Mouse (Mus musculus) stomach, embryonic 16.5 days (tissue): ENCODE results near the gene Map3k13. TPM values are rescaled to one million over a fixed set of nuclear protein-coding genes. Genes with fewer than 3 reads are reported as not detected.

ENCODE experiments used
- ATAC-seq: fragments of 200-750 bp; cut with Nextera tagmentation; 2 replicates; pipeline ENCODE4 v1.8.0; 2017; ENCODE audit warnings: moderate number of reproducible peaks, moderate TSS enrichment; ENCODE audit not compliant: insufficient read depth, low FRiP score
- H3K27ac ChIP-seq: fragments of 300-500 bp; sonication (generic); 2 replicates; pipeline ENCODE4 v1.5.1; 2014; ENCODE audit warnings: low read length
- H3K27me3 ChIP-seq: fragments of 300-500 bp; sonication (generic); 2 replicates; pipeline ENCODE4 v1.6.1; 2014; ENCODE audit warnings: low read length, control low read depth, mixed read lengths; ENCODE audit not compliant: control insufficient read depth, insufficient read depth
- H3K36me3 ChIP-seq: fragments of 300-500 bp; sonication (generic); 2 replicates; pipeline ENCODE4 v1.6.1; 2014; ENCODE audit warnings: low read length; ENCODE audit not compliant: control insufficient read depth, insufficient read depth
- H3K4me1 ChIP-seq: fragments of 300-500 bp; sonication (generic); 2 replicates; pipeline ENCODE4 v1.6.1; 2014; ENCODE audit warnings: low read length, control low read depth, mixed read lengths; ENCODE audit not compliant: control insufficient read depth, insufficient read depth
- H3K4me2 ChIP-seq: fragments of 300-500 bp; sonication (generic); 2 replicates; pipeline ENCODE4 v1.6.1; 2014; ENCODE audit warnings: low read depth, low read length, mixed read lengths
- H3K4me3 ChIP-seq: fragments of 300-500 bp; sonication (generic); replicated peaks from 2 replicates; pipeline ENCODE4 v1.5.1; 2014; ENCODE audit warnings: mild to moderate bottlenecking, low read length
- H3K9ac ChIP-seq: fragments of 300-500 bp; sonication (generic); 2 replicates; pipeline ENCODE4 v1.6.1; 2014; ENCODE audit warnings: low read length
- H3K9me3 ChIP-seq: fragments of 300-500 bp; sonication (generic); replicated peaks from 2 replicates; pipeline ENCODE4 v1.6.1; 2016; ENCODE audit warnings: low read length, control low read depth; ENCODE audit not compliant: control insufficient read depth
- WGBS: fragments of 180-500 bp; shearing (Covaris S2); extraction: QIAGEN DNeasy Blood & Tissue Kit; methylation state at CpG from one replicate; pipeline ENCODE4 v1.1.7; 2014; 5-methylcytosine and 5-hydroxymethylcytosine counted together
- polyA plus RNA-seq: library from polyadenylated mRNA; unstranded; fragments of >200 nt; fragmentation: Nextera tagmentation; extraction: Ambion mirVana; gene quantifications from 2 replicates; pipeline ENCODE4 v1.2.1, GENCODE M21; 2015

Gene Map3k13
- polyA plus RNA-seq, 1 experiment from 2014 or later: 1.2 TPM

DNA sequence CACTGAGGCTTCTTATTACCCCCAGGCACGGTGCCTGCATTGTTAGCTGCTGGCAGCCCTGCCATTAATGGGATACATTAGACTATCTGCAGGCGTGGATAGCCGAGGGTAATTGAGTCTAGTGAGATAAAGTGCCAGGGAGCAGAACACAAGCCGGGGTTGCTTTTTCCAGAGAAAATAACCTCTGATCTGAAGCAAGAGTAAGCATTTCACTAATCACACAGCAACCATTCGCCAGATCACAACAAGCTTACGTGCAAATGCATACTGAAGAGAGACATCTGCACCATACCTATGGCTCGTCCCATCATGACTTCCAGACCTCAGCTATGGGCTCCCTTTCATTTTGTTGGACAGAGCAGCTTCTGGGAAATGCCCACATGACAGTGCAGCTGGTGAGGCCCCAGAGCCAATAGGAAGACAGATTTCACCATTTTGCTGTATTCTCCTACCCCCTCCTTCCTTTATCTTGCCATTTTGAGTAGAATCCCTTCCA is 59.3 kb downstream of the Map3k13 start:
- H3K27ac ChIP-seq: no peak overlapping the region
- H3K36me3 ChIP-seq: no peaks in the 10 kb centered on the region
- no peak overlapping the region for H3K9ac ChIP-seq
- no peaks in the 10 kb centered on the region for H3K4me1 ChIP-seq
- WGBS: 51% methylated on average over 7 of the region's 7 CpGs
- ATAC-seq: no peak
- no peaks in the 10 kb centered on the region for H3K9me3 ChIP-seq
- no peaks in the 10 kb centered on the region for H3K27me3 ChIP-seq
- no peak overlapping the region for H3K4me2 ChIP-seq
- no peak overlapping the region for H3K4me3 ChIP-seq

DNA sequence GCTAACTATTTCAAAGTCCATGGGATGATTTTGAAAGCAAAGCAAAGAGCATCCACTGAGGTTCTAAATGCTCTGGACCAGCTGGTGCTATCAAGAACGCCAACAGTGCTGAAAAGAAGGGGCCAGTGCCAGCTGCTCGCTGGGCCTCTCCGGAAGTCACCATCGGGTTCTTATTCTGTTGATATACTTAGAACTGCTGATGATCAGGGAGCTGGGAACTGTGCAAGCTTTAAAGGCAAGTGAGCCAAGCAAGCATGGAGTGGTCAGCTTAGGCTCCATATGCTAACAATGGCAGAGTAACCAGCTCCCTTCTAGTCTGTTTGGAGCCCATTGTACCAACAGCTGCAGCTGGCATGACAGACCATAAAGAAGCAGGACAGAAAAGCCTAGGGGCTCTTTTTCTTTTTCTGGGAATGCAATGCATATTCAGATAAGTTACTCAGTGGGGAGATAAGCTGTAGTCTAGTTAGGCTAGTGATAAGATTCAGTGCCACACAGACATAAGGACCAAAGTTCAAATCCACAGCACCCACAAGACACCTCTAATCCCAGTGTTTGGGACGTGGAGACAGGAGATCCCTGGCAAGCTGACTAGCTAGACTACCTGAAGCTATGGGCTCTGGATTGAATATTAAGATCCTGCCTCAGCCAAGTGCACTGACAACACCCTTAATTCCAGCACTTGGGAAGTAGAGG is 60.6 kb downstream of the Map3k13 start:
- H3K36me3 ChIP-seq: no peaks in the 10 kb centered on the region
- no peak overlapping the region for H3K27ac ChIP-seq
- 82% methylated on average over 5 of the region's 5 CpGs for WGBS
- ATAC-seq: no peak
- H3K9me3 ChIP-seq: no peaks in the 10 kb centered on the region
- H3K9ac ChIP-seq: no peak overlapping the region
- no peak overlapping the region for H3K4me2 ChIP-seq
- no peaks in the 10 kb centered on the region for H3K27me3 ChIP-seq
- no peak overlapping the region for H3K4me3 ChIP-seq
- no peaks in the 10 kb centered on the region for H3K4me1 ChIP-seq

DNA sequence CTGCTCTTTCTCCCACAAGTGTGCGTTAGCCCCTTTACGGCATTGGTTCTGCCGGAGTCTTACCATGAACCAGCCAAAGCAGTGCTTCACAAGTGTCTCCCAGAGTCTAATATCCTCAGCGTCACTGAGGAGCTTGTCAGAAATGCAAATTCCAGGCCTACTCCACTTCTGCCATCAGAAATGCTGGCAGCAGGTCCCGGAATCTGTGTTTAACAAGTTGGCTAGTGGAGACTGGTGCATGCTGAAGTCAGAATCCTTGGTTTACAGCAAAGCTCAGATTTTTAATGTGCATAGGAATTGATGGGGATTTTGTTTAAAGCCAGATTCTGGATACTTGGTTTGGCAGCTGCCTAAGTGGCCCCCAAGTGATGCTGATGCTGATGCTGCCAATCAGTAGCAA is 62.0 kb downstream of the Map3k13 start:
- no peak overlapping the region for H3K27ac ChIP-seq
- no peaks in the 10 kb centered on the region for H3K9me3 ChIP-seq
- WGBS: 86% methylated on average over 5 of the region's 5 CpGs
- no peak overlapping the region for H3K4me3 ChIP-seq
- no peaks in the 10 kb centered on the region for H3K36me3 ChIP-seq
- no peak overlapping the region for H3K9ac ChIP-seq
- H3K4me2 ChIP-seq: no peak overlapping the region
- H3K4me1 ChIP-seq: no peaks in the 10 kb centered on the region
- ATAC-seq: no peak
- no peaks in the 10 kb centered on the region for H3K27me3 ChIP-seq

DNA sequence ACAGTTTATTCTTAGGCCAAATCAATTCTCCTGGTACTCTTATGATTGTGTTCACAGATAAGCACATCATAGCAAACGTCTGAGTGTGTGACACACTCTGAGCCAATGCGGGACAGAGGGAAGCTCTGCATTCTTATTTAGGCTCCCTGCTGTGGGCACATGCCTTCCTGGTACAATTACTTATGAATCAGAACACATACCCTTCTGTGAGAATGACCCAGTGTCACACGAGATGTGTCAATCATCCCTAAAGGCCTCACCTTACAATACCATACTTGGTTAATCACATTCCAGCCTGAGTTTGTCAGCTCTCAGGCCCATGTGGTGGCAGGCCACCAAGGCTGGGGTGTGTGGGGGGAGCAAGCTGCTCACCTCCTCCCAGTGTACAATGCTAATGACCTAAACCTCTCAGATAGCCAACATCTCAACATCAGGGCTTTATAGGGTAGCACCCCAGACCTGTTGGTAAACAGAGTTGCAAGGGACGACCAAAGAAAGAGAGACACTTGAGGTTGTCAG is 63.0 kb downstream of the Map3k13 start:
- WGBS: 54% methylated on average over 4 of the region's 4 CpGs
- H3K9ac ChIP-seq: no peak overlapping the region
- H3K36me3 ChIP-seq: no peaks in the 10 kb centered on the region
- no peak for ATAC-seq
- no peak overlapping the region for H3K27ac ChIP-seq
- H3K4me2 ChIP-seq: no peak overlapping the region
- no peaks in the 10 kb centered on the region for H3K4me1 ChIP-seq
- H3K27me3 ChIP-seq: no peaks in the 10 kb centered on the region
- no peak overlapping the region for H3K4me3 ChIP-seq
- H3K9me3 ChIP-seq: no peaks in the 10 kb centered on the region

DNA sequence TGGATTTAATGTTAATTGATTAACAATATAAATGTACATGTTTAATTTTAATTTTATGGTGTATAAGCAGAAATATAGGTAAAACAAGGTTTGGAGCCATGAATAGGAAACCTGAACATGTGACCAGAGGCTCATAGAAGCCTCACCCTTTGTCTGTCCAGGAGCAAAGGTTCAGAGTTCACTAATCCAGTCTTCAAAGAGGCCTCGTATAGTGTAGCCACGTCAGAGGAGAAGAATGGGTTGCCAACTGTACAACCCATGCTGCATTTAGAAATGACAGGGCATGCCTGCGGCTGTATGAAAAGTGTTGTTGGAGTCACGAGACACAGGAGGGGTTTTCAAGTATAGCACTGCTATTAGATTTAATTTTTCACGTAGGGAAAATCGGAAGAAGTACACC is 64.0 kb downstream of the Map3k13 start:
- Histone ChIP-seq H3K27ac (no peak overlapping the region), H3K4me1 (no peaks in the 10 kb centered on the region), H3K36me3 (no peaks in the 10 kb centered on the region), H3K9me3 (no peaks in the 10 kb centered on the region), H3K4me2 (no peak overlapping the region), H3K4me3 (no peak overlapping the region), H3K9ac (no peak overlapping the region), H3K27me3 (no peaks in the 10 kb centered on the region)
- ATAC-seq: no peak
- 62% methylated on average over 6 of the region's 6 CpGs for WGBS

DNA sequence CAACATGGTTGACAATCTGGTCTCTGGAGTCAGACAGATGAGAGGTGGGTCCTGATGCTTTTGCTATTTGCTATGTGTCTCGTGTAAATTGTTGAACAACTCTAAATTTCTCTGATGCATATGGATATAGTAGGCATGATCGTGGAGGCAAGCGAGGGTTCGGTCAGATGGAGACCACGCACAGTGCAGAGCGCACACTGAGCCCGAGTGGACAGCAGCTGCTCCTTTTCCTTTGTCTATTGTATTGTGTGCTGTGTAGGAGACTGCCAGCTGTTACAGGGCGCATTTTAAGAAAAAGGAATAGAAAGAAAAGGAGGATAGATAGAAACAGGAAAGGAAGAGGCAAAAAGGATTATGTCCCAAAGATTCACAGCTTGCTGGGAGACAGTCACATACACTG is 64.7 kb downstream of the Map3k13 start:
- H3K27me3 ChIP-seq: no peaks in the 10 kb centered on the region
- no peak overlapping the region for H3K4me2 ChIP-seq
- H3K36me3 ChIP-seq: no peaks in the 10 kb centered on the region
- no peaks in the 10 kb centered on the region for H3K4me1 ChIP-seq
- H3K9ac ChIP-seq: no peak overlapping the region
- H3K27ac ChIP-seq: no peak overlapping the region
- H3K9me3 ChIP-seq: no peaks in the 10 kb centered on the region
- no peak for ATAC-seq
- 78% methylated on average over 8 of the region's 8 CpGs for WGBS
- no peak overlapping the region for H3K4me3 ChIP-seq

DNA sequence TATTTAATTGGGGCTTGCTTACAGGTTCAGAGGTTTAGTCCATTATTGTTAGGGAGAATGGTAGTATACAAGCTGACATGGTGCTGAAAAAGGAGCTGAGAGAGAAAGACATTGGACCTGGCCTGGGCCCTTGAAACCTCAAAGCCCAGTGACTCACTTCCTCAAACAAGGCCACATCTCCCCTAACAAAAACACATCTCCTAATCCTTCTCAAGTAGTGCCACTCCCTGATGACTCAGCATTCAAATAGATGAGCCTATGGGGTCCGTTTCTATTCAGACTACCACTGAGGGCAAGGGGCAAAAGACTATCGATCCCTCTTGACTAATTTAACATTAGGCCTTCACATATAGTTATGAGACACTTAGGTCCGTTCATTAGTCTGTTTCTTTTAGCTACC is 68.3 kb downstream of the Map3k13 start:
- ATAC-seq: no peak

DNA sequence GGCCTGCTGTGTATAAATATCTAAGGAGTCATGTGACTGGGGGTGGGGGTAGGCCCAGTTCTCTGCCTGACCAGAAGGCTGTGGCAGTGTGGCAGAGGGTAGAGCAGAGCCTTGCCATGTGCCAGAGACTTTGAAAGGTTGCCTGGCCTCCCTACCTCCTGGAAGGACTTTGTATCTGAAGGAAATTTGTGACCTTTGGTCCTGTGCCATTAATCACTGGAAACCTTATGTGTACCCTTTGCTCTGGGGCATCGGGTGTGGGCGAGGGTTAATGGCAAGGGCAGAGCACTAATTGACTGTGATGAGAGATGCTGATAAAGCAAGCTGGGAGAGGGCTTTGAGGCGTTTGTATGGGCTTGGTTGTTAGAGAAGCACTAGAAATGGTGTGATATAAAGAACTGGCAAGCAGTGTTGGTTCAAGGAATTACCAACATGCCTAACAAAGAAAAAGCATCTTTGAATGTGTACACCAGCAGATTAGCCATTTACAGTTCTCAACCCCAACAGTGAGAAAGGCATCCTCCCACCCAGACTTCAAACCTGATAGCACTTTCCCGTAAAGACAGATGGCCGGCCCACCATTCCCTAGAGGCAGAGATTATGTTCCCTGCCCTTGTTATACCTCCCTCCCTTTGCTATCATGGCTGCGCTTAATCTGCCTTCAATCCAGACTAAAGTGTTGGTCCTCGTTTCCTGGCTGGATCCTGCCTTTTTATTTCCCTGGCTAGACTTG is 71.3 kb downstream of the Map3k13 start:
- H3K27me3 ChIP-seq: no peaks in the 10 kb centered on the region
- no peaks in the 10 kb centered on the region for H3K9me3 ChIP-seq
- no peak overlapping the region for H3K4me2 ChIP-seq
- H3K36me3 ChIP-seq: no peaks in the 10 kb centered on the region
- ATAC-seq: peak; percentile 68
- no peak overlapping the region for H3K27ac ChIP-seq
- H3K9ac ChIP-seq: no peak overlapping the region
- no peak overlapping the region for H3K4me3 ChIP-seq
- H3K4me1 ChIP-seq: 0 out of 2 replicates have a peak, but pooled peaks cover 3% of the 10 kb centered on the region
- 31% methylated on average over 7 of the region's 7 CpGs for WGBS

More for the DNA sequence above, 68.3 kb downstream of the Map3k13 start:
- no peak overlapping the region for H3K27ac ChIP-seq
- H3K4me2 ChIP-seq: no peak overlapping the region
- H3K4me3 ChIP-seq: no peak overlapping the region
- H3K36me3 ChIP-seq: no peaks in the 10 kb centered on the region
- no peaks in the 10 kb centered on the region for H3K4me1 ChIP-seq
- no peaks in the 10 kb centered on the region for H3K9me3 ChIP-seq
- H3K27me3 ChIP-seq: no peaks in the 10 kb centered on the region
- WGBS: 87% methylated on average over 3 of the region's 3 CpGs
- no peak overlapping the region for H3K9ac ChIP-seq

DNA sequence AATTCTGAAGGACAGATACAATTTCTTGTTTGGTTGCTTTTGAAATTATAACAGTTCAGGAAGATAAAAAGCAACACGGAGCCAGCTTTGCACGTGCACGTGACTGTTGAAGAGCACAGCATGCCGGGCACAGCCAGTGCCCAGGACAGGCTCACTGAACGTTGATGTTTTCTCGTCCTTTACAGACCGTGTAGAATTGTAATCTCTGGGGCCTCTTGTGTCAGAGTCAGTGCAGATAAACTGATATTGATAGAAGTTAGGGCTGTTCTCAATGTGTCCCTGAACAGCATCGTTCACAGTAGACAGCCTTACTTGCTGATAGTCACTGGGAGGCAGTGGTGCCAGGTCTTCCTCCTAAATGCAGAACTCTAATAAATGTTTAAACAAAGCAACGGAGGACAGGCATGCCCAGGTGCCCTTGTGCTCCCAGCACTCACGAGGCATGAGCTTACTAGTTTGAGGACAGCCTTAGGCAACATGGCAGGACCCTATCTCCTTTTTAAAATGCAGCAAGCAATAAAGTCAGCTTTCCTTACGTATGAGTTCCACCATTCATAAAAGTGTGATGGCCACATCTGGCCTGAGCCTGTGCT is 71.9 kb downstream of the Map3k13 start:
- H3K4me1 ChIP-seq: 0 out of 2 replicates have a peak, but pooled peaks cover 3% of the 10 kb centered on the region
- H3K4me2 ChIP-seq: no peak overlapping the region
- H3K36me3 ChIP-seq: no peaks in the 10 kb centered on the region
- H3K27ac ChIP-seq: no peak overlapping the region
- ATAC-seq: no peak
- no peaks in the 10 kb centered on the region for H3K27me3 ChIP-seq
- 55% methylated on average over 11 of the region's 11 CpGs for WGBS
- H3K9ac ChIP-seq: no peak overlapping the region
- no peaks in the 10 kb centered on the region for H3K9me3 ChIP-seq
- H3K4me3 ChIP-seq: no peak overlapping the region
